ENCODE assay signal across 16 mouse cellular contexts in genomic region chr5:115997376-115997775, GRCm38 (mm10). TPM values are rescaled to one million over a fixed set of nuclear protein-coding genes. Genes with fewer than 3 reads are reported as not detected.
A peak's percentile ranks its signal among the peaks of the same experiment; 100 is the strongest.
DNase-seq lines count a peak whose midpoint lies in the region; ATAC-seq and TF ChIP-seq lines count a peak whose summit lies in the region.
"Had no signal": no experiment of that assay in that cellular context is flagged by ENCODE, and none has a peak within 500 bp of the region (broad histone marks: within the 10 kb centered on the region; RNA-seq: fewer than 3 reads in every experiment).

No protein-coding gene starts in this region.

- H3K27me3 ChIP-seq in stomach, postnatal 0 days (ENCODE audit: control insufficient read depth, insufficient read depth, low read length) = no peaks in the 10 kb centered on the region
- H3K27me3 ChIP-seq: embryonic facial prominence, embryonic 12.5 days; forebrain, embryonic 12.5 days had no signal

- 69% methylated on average over 13 of the region's 13 CpGs for WGBS in stomach, postnatal 0 days

- ATAC-seq in stomach, postnatal 0 days (ENCODE audit: low FRiP score, low TSS enrichment) = peak; percentile 63
- ATAC-seq: forebrain, embryonic 14.5 days; forebrain, embryonic 16.5 days had no signal

- no peaks in the 10 kb centered on the region for H3K9me3 ChIP-seq in stomach, postnatal 0 days (ENCODE audit: control insufficient read depth, low read length)
- H3K9me3 ChIP-seq: embryonic facial prominence, embryonic 10.5 days; embryonic facial prominence, embryonic 12.5 days; forebrain, embryonic 12.5 days had no signal

- no peak overlapping the region for H3K4me3 ChIP-seq in stomach, postnatal 0 days (ENCODE audit: low read depth, low read length)
- H3K4me3 ChIP-seq: embryonic facial prominence, embryonic 10.5 days; embryonic facial prominence, embryonic 12.5 days; forebrain, embryonic 12.5 days had no signal

- H3K27ac ChIP-seq in stomach, postnatal 0 days (replicated peaks) = no peak overlapping the region
- H3K27ac ChIP-seq: embryonic facial prominence, embryonic 12.5 days; forebrain, embryonic 12.5 days had no signal

- no peak for TF ChIP-seq CTCF in stomach, postnatal 0 days (IDR thresholded peaks at IDR 0.05; ENCODE audit: low read depth)

- no peaks in the 10 kb centered on the region for H3K4me1 ChIP-seq in stomach, postnatal 0 days (replicated peaks; ENCODE audit: control insufficient read depth, insufficient read depth)
- H3K4me1 ChIP-seq: embryonic facial prominence, embryonic 10.5 days; embryonic facial prominence, embryonic 12.5 days; forebrain, embryonic 12.5 days had no signal

- H3K36me3 ChIP-seq in stomach, postnatal 0 days (ENCODE audit: control insufficient read depth, insufficient read depth, low read length) = no peaks in the 10 kb centered on the region

- peak; percentile 46 for DNase-seq in adrenal gland, postnatal 14 days
- DNase-seq in adrenal gland, adult 18-20 months (ENCODE audit: low spot score in 2 of 2) = no peak
- peak; percentile 45 to 54 for DNase-seq in adrenal gland, postnatal 36 days
- DNase-seq in adrenal gland, adult 8-10 months = no peak
- no peak for DNase-seq in stomach, postnatal 0 days (ENCODE audit: low spot score)
- DNase-seq in cerebellum, postnatal 25 days = no peak
- DNase-seq: cerebellum, adult 11 months; cerebellum, adult 18-20 months; cerebellum, adult 8-10 months; cerebellum, adult 9-11 months; cerebellum, postnatal 14 days had no signal

- no peak overlapping the region for H3K9ac ChIP-seq in stomach, postnatal 0 days (ENCODE audit: low read length)
- H3K9ac ChIP-seq: embryonic facial prominence, embryonic 12.5 days; forebrain, embryonic 12.5 days had no signal

- H3K4me2 ChIP-seq in stomach, postnatal 0 days (replicated peaks; ENCODE audit: low read depth) = no peak overlapping the region
- H3K4me2 ChIP-seq: embryonic facial prominence, embryonic 12.5 days; forebrain, embryonic 12.5 days had no signal

- TF ChIP-seq EP300 in stomach, postnatal 0 days (optimal IDR thresholded peaks at IDR 0.05) = no peak

RNA-seq across cellular contexts. Expression of gene Prkab1, which starts 26.9 kb away (rescaled TPM):
- total RNA-seq in adrenal gland, postnatal 14 days (2021) = 62.5 and 64.4 TPM in 2 replicates
- 10 to 100 TPM; 48.3 to 85.0 TPM for total RNA-seq in adrenal gland, adult 18-20 months (2021)
- total RNA-seq in adrenal gland, postnatal 36 days (2021) = 100 to 1,000 TPM in 1 of 2 experiments, 10 to 100 TPM in 1; 59.9 to 114 TPM
- 100 to 1,000 TPM in 1 of 4 experiments, 10 to 100 TPM in 3; 56.6 to 107 (median 62.1) TPM for total RNA-seq in adrenal gland, adult 8-10 months (2022)
- 56.6 and 65.0 TPM in 2 replicates for polyA plus RNA-seq in stomach, postnatal 0 days (2015; fragmentation: Nextera tagmentation; extraction: Ambion mirVana)

Comparison
In these comparisons a context has a peak if more than half of its experiments do, and no peak if none do; other contexts are left out.
1. DNase-seq: peak in adrenal gland, postnatal 14 days (single experiment) and adrenal gland, postnatal 36 days (2 of 2); none in adrenal gland, adult 18-20 months (0 of 2), adrenal gland, adult 8-10 months (single experiment), stomach, postnatal 0 days (single experiment) and cerebellum, postnatal 25 days (0 of 2).